Mouse (Mus musculus) hindlimb bud, embryonic 11.5 days (tissue): Measurements from ENCODE around the gene Sf1.

Experiments
- DNase-seq: peaks from one replicate; pipeline ENCODE4 v3.0.0-alpha.2; 2012; ENCODE audit warnings: low read depth, low spot score; ENCODE audit errors: extremely low spot score

Gene Sf1

GRCm38 (mm10) chr19:6363411-6364240, at the start of gene Sf1:
Gene Sf1, plus strand, starts transcription at chr19:6363690.
- peak; percentile 98 for DNase-seq

DNA sequence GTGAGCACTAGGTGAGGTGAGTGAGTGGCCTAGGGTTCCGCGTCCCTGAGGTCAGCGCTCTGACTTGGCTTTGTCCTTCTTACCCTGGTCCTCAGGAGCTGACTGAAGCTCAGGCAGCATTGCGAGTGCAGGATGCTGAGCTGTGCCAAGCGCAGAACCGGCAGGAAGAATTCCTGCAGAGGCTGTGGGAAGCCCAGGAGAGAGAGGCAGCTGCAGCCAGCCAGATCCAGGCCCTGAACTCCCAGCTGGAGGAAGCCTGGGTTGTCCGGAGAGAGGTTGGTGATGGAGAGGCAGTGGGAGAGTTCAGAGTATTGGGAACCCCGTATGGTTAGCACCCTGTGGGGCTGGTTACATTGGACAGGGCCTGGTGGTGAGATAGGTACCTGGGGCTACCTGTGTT, 49.7 kb upstream of the Sf1 start:
- no peak for DNase-seq

DNA sequence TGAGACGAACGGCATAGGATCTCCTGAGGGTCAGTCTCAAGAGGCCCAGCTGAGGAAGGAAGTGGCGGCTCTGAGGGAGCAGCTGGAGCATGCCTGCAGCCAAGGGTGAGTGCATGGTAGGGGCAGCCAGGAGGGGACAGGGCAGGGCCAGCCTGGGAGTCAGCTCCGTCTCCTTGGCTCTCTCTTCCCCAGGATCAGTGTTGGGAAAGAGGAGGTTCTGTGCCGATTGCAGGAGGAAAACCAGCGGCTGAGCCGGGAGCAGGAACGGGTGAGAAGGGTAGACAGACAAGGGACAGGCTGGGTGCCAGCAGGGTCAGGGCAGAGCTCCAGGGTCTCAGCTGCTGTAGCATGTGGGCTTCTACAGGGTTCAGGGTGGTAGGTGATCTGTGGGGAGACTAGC, 49.0 kb upstream of the Sf1 start:
- DNase-seq: no peak

DNA sequence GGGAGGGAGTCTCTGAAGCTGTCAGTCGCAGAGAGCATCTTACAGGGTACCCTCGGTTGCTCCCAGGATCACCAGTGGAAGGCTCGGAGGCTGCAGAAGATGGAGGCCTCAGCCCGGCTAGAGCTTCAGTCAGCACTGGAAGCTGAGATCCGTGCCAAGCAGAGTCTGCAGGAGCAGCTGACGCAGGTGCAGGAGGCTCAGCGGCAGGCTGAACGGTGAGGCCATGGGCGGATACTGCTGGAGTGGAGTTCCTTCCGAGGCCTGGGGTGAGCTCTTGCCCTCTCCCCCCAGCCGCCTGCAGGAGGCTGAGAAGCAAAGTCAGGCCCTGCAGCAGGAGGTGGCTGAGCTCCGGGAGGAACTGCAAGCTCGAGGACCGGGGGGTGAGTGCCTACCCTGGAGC, 47.9 kb upstream of the Sf1 start:
- DNase-seq: no peak

- DNase-seq: no peak
Measured at GRCm38 (mm10) chr19:6318145-6318544, 45.3 kb upstream of the Sf1 start.

DNA sequence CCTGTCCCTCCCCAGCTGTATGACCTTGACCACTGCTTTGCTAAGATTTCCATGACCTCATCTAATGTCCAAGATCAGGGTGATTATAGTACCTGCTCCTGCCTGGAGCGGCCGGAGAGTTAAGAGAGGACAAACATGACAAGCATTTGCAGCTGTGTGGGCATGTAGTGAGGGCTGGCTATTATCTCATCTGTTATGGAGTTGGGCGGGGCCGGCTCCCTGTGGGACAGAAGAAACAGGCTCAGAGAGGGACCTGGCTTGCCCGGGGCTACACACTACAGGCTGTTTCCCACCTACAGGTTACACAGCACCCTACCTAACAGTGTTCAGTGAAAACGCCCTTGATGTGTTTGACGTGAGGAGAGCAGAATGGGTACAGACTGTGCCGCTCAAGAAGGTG, 42.1 kb upstream of the Sf1 start:
- DNase-seq: no peak

- DNase-seq: no peak
Measured at GRCm38 (mm10) chr19:6321786-6322621, 41.5 kb upstream of the Sf1 start.

DNA sequence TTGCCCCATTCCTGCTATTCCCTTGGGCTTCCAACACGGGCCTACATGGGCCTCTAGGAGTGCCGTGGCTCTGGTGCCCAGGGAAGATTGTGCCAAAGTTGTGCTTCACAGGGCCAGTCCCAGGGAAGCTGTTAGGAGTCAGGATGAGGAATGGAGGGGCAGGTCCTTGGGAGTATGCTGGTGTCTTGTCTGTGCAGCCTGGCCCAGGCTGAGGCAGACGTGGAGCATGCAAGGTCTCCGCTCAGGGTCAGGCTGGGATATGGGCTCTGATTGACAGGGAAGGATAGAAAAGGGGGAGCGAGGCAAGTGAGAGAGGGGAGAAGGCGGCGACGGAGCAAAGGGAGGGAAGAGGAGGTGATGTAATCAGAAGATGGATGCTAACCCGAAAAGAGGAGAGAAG, 38.7 kb upstream of the Sf1 start:
- DNase-seq: no peak

DNA sequence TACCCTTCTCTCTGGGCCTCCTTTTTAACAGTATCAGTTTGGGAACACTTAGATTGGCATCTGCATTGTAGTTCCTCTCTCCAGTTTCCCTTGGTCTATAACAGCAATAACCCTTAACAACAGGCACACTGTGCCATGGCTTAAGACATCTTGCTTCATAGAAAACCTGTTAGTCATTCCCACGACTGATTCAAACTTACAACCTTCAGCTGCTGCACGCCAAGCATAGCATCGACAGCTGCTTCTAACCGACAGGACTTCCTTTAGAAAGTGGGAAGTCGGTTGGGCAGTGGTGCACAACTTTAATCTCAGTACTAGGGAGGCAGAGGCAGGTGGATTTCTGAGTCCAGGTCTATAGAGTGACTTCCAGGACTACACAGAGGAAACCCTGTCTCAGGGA, 32.3 kb upstream of the Sf1 start:
- no peak for DNase-seq

- DNase-seq: no peak
Measured at GRCm38 (mm10) chr19:6331719-6332516, 31.6 kb upstream of the Sf1 start.

DNA sequence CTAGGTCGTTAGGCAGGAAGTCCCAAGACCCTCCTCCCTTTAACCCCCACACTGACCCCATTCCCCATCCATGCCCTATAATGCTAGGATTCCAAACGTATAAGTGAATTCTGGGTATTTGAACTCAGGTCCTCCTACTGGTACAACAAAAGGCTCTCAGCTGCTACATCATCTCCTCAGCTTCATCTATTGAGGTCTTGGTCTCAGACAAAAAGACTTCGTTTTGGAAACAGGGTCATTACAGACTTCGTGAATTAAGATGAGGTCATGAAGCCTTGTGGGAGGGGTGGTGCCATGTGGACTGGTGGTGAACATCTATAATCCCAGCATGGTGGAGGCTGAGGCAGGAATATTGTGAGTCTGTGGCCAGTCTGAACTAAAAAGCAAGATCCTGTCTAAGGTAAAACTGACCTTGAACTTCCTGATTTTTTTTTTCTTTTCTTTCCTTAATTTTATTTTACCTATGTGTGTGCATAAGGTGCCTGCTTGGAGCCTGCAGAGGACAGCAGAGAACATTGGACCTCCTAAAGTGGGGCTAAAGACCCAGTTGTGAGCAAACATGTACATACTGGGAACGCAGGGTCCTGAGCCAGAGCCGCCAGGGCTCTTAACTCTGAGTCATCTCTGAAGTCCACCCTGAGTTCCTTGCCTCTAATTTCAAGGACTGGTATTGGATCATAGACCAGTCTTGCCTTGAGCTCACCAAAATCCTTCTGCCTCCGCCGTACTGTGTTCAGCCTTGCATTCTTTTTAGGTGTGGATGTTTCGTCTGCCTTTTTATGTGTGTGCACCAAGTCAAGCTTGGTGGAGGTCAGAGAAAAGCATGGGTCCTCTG, 29.5 kb upstream of the Sf1 start:
- no peak for DNase-seq

GRCm38 (mm10) chr19:6334673-6335457, 28.6 kb upstream of the Sf1 start, which contains the start of gene Men1:
Gene Men1, plus strand, starts transcription at chr19:6334979.
- DNase-seq: peak; percentile 94

- DNase-seq: no peak
Measured at GRCm38 (mm10) chr19:6335458-6335827, 28.0 kb upstream of the Sf1 start.

- no peak for DNase-seq
Measured at GRCm38 (mm10) chr19:6336920-6337319, 26.6 kb upstream of the Sf1 start.

- no peak for DNase-seq
Measured at GRCm38 (mm10) chr19:6338171-6338570, 25.3 kb upstream of the Sf1 start.

DNA sequence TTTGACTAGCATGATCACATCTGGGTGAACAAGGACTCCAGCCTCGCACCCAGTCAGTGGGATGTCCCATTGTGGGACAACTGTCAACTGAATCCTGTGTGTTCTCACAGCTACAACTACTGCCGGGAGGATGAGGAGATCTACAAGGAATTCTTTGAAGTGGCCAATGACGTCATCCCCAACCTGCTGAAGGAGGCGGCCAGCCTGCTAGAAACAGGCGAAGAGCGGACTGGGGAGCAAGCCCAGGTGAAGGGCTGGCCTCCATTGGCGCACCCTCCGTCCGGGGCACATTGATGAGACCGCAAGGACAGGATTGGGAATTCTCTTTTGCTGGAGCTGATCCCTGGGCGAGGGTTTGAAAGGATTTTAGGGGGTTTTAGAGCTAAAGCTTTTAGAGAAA, 24.8 kb upstream of the Sf1 start:
- DNase-seq: no peak

DNA sequence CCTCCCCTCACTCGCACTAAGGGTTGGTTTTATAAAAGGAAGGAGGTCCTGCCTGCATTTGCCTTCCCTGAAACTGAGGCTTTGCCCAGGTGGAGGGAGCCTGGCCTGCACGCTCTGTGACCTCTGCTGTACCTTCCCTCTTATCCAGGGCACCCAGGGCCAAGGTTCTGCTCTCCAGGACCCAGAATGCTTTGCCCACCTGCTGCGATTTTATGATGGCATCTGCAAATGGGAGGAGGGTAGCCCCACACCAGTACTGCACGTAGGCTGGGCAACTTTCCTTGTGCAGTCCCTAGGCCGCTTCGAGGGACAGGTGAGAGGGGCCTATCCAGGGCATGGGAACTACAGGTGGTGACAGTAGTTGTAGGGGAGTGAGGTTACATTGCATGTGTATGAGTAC, 24.3 kb upstream of the Sf1 start:
- DNase-seq: no peak

- no peak for DNase-seq
Measured at GRCm38 (mm10) chr19:6339890-6340504, 23.5 kb upstream of the Sf1 start.
